ENCODE assay signal across 9 mouse cellular contexts in the genomic region with DNA sequence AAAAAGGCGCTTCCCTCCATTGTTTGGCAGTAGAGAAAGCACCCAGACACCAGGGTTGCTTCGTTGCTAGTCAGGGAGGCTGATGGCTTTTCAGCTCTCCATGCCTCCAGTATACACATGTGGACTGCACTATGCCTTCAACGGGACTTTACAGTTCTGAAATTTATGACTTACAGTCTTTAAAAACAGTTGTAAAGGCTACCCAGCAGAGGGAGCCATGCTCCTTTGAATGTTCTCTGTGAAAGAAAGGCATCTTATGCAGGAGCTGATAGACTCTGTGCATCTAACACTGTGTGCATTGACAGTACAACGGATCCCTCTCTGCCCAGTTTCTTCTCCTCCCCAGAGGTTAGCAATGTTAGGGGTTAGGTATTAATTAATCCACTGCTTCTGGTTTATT. TPM values are rescaled to one million over a fixed set of nuclear protein-coding genes. Genes with fewer than 3 reads are reported as not detected.
DNase-seq lines count a peak whose midpoint lies in the region; ATAC-seq and TF ChIP-seq lines count a peak whose summit lies in the region.
"Had no signal": no experiment of that assay in that cellular context is flagged by ENCODE, and none has a peak within 500 bp of the region (broad histone marks: within the 10 kb centered on the region; RNA-seq: fewer than 3 reads in every experiment).

No protein-coding gene starts in this region.

- no peaks in the 10 kb centered on the region for H3K27me3 ChIP-seq in kidney, embryonic 15.5 days
- H3K27me3 ChIP-seq in limb, embryonic 12.5 days, result no peaks in the 10 kb centered on the region
- no peaks in the 10 kb centered on the region for H3K27me3 ChIP-seq in neural tube, embryonic 13.5 days
- H3K27me3 ChIP-seq: embryonic facial prominence, embryonic 12.5 days had no signal

- peak; percentile 58; the same call in 1 of the 2 replicates for ATAC-seq in kidney, embryonic 15.5 days (replicated peaks; ENCODE audit: low FRiP score)
- peak; percentile 78 for ATAC-seq in limb, embryonic 12.5 days (ENCODE audit: insufficient number of reproducible peaks, insufficient read depth, low FRiP score, low TSS enrichment, low read depth)
- ATAC-seq in neural tube, embryonic 13.5 days (ENCODE audit: low read depth), result peak; percentile 69; the same call in 1 of the 2 replicates
- ATAC-seq in megakaryocyte, adult 5-6 weeks (ENCODE audit: poor library complexity, severe bottlenecking), result no peak

- no peaks in the 10 kb centered on the region for H3K9me3 ChIP-seq in kidney, embryonic 15.5 days (replicated peaks)
- no peaks in the 10 kb centered on the region for H3K9me3 ChIP-seq in ES-E14 (ENCODE audit: control insufficient read depth, insufficient read depth, low read depth, low read length)
- H3K9me3 ChIP-seq in limb, embryonic 12.5 days, result no peaks in the 10 kb centered on the region
- H3K9me3 ChIP-seq in neural tube, embryonic 13.5 days, result no peaks in the 10 kb centered on the region
- H3K9me3 ChIP-seq: embryonic facial prominence, embryonic 12.5 days had no signal

- no peak overlapping the region for H3K27ac ChIP-seq in kidney, embryonic 15.5 days
- no peak overlapping the region for H3K27ac ChIP-seq in ES-E14 (ENCODE audit: insufficient read depth, low read depth, low read length, poor library complexity, severe bottlenecking)
- no peak overlapping the region for H3K27ac ChIP-seq in limb, embryonic 12.5 days
- no peak overlapping the region for H3K27ac ChIP-seq in neural tube, embryonic 13.5 days (replicated peaks)
- H3K27ac ChIP-seq: embryonic facial prominence, embryonic 12.5 days had no signal

- H3K4me3 ChIP-seq in kidney, embryonic 15.5 days (replicated peaks), result no peak overlapping the region
- no peak overlapping the region for H3K4me3 ChIP-seq in ES-E14 (ENCODE audit: insufficient read depth in 1 of 2, low read depth in 1 of 2, low read length in 2 of 2, poor library complexity in 1 of 2, severe bottlenecking in 1 of 2)
- no peak overlapping the region for H3K4me3 ChIP-seq in limb, embryonic 12.5 days (replicated peaks)
- no peak overlapping the region for H3K4me3 ChIP-seq in neural tube, embryonic 13.5 days
- H3K4me3 ChIP-seq: embryonic facial prominence, embryonic 12.5 days had no signal

- H3K36me3 ChIP-seq in kidney, embryonic 15.5 days, result no peaks in the 10 kb centered on the region
- no peaks in the 10 kb centered on the region for H3K36me3 ChIP-seq in ES-E14 (ENCODE audit: control insufficient read depth, insufficient read depth, low read length, poor library complexity, severe bottlenecking)
- H3K36me3 ChIP-seq in limb, embryonic 12.5 days, result no peaks in the 10 kb centered on the region
- no peaks in the 10 kb centered on the region for H3K36me3 ChIP-seq in neural tube, embryonic 13.5 days
- H3K36me3 ChIP-seq: embryonic facial prominence, embryonic 12.5 days had no signal

- no peak overlapping the region for H3K4me2 ChIP-seq in kidney, embryonic 15.5 days
- no peak overlapping the region for H3K4me2 ChIP-seq in limb, embryonic 12.5 days
- no peak overlapping the region for H3K4me2 ChIP-seq in neural tube, embryonic 13.5 days
- H3K4me2 ChIP-seq: embryonic facial prominence, embryonic 12.5 days had no signal

- no peak for DNase-seq in kidney, adult 9 months
- DNase-seq in ES-E14 (ENCODE audit: low read depth, low spot score), result peak; percentile 12
- peak; percentile 10 for DNase-seq in c-Kit-positive CD71-positive TER-119-positive erythroid progenitor cells, embryonic 14.5 days (ENCODE audit: low spot score)
- DNase-seq in heart, postnatal 4 days, result peak; percentile 76

- H3K4me1 ChIP-seq in kidney, embryonic 15.5 days, result no peaks in the 10 kb centered on the region
- no peaks in the 10 kb centered on the region for H3K4me1 ChIP-seq in ES-E14 (ENCODE audit: control insufficient read depth in 2 of 2, insufficient read depth in 2 of 2, low read length in 2 of 2, poor library complexity in 1 of 2)
- no peaks in the 10 kb centered on the region for H3K4me1 ChIP-seq in limb, embryonic 12.5 days (replicated peaks)
- no peaks in the 10 kb centered on the region for H3K4me1 ChIP-seq in neural tube, embryonic 13.5 days (replicated peaks)
- H3K4me1 ChIP-seq: embryonic facial prominence, embryonic 12.5 days had no signal

- in situ Hi-C loops in ES-E14 (cut with MboI; ENCODE audit: low sequenced_read_pairs in 2 of 2, unreplicated experiment in 2 of 2), result loop anchor here in 1 of 2 experiments (25.0 kb wide), 1 partner anchor 865 kb away; no protein-coding TSS in a partner anchor

- 43% methylated on average over 4 of the region's 4 CpGs for WGBS in kidney, embryonic 15.5 days
- 50% methylated on average over 4 of the region's 4 CpGs for WGBS in limb, embryonic 12.5 days
- WGBS in neural tube, embryonic 13.5 days, result 45% methylated on average over 4 of the region's 4 CpGs

- no peak overlapping the region for H3K9ac ChIP-seq in kidney, embryonic 15.5 days
- H3K9ac ChIP-seq in ES-E14 (ENCODE audit: insufficient read depth, low read depth, low read length, poor library complexity, severe bottlenecking), result no peak overlapping the region
- H3K9ac ChIP-seq in limb, embryonic 12.5 days (replicated peaks), result no peak overlapping the region
- H3K9ac ChIP-seq in neural tube, embryonic 13.5 days, result no peak overlapping the region
- H3K9ac ChIP-seq: embryonic facial prominence, embryonic 12.5 days had no signal

TF ChIP-seq in ES-E14, 5 proteins besides CTCF, POLR2A, EP300 and RAD21:
- TF ChIP-seq MAFK (IDR thresholded peaks at IDR 0.05; ENCODE audit: insufficient read depth, low read depth, low read length) (no peak), ZNF384 (IDR thresholded peaks at IDR 0.05; ENCODE audit: low read depth, low read length) (no peak), CHD2 (IDR thresholded peaks at IDR 0.05; ENCODE audit: low read depth, low read length) (no peak), ZC3H11A (IDR thresholded peaks at IDR 0.05; ENCODE audit: borderline replicate concordance, low read depth, low read length) (no peak), HCFC1 (IDR thresholded peaks at IDR 0.05; ENCODE audit: borderline replicate concordance, insufficient read depth, low read length) (no peak)

RNA-seq across cellular contexts. Expression of gene Depdc1b, which starts 30.9 kb away (rescaled TPM):
- 10.7 and 13.7 TPM in 2 replicates for polyA plus RNA-seq in kidney, embryonic 15.5 days (2015; fragmentation: Nextera tagmentation; extraction: Ambion mirVana)
- 18.2 and 23.1 TPM in 2 replicates for total RNA-seq in ES-E14 (2012; rRNA removed)
- total RNA-seq in heart, postnatal 4 days (2021), result 1 to 10 TPM; 4.7 to 8.2 TPM
- polyA plus RNA-seq in limb, embryonic 12.5 days (2016; fragmentation: Nextera tagmentation; extraction: Ambion mirVana), result 15.5 and 18.9 TPM in 2 replicates
- polyA plus RNA-seq in neural tube, embryonic 13.5 days (2015; fragmentation: Nextera tagmentation; extraction: Ambion mirVana), result 2.5 and 3.2 TPM in 2 replicates
- total RNA-seq in megakaryocyte, adult 5-6 weeks (2015), result 38.3 and 42.7 TPM in 2 replicates
- total RNA-seq in megakaryocyte, adult 5-6 weeks (2017), result 29.6 and 34.7 TPM in 2 replicates
